Mouse (Mus musculus): ENCODE data around the gene Map2k5.

GRCm38 (mm10) chr9:63143227-63143626 is 234.5 kb downstream of the Map2k5 start:
- no peak for TF ChIP-seq CTCF (IDR thresholded peaks at IDR 0.05; ENCODE audit: extremely low read depth, insufficient read depth, low read length)
- no peak for TF ChIP-seq POLR2A (IDR thresholded peaks at IDR 0.05; ENCODE audit: extremely low read depth, insufficient read depth, low read length)

All from cortical plate, adult 2 months (tissue).